Mouse (Mus musculus): ENCODE data around the gene Map3k14.

Gene Map3k14

GRCm38 (mm10) chr11:103253605-103254004 is 13.7 kb downstream of the Map3k14 start:
- in situ Hi-C loops (cut with MboI; ENCODE audit: low pct_unique_long_range_greater_than_20kb in 1 of 2, low sequenced_read_pairs in 2 of 2, unreplicated experiment in 1 of 2) = no loop called here

DNA sequence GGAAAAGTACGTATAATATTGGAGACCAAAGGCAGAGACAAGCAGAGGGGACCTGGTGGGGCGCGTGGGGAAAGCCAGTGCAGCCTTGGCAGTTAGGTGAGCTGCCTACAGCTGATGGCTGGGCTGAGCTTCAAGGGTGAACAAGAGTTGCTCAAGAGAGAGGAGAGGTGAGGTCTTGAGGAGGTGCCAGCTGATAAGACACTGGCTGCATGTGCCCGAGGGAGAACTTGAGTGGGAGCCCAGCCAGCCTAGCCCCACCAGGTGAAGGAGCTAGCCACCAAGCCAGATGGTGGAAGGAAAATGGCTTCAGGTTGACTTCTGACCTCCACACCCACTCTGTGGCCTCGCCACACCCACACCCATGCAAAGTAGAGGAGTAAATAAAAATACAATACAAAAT is 14.9 kb downstream of the Map3k14 start:
- in situ Hi-C loops (cut with MboI; ENCODE audit: low pct_unique_long_range_greater_than_20kb in 1 of 2, low sequenced_read_pairs in 2 of 2, unreplicated experiment in 1 of 2) = no loop called here

DNA sequence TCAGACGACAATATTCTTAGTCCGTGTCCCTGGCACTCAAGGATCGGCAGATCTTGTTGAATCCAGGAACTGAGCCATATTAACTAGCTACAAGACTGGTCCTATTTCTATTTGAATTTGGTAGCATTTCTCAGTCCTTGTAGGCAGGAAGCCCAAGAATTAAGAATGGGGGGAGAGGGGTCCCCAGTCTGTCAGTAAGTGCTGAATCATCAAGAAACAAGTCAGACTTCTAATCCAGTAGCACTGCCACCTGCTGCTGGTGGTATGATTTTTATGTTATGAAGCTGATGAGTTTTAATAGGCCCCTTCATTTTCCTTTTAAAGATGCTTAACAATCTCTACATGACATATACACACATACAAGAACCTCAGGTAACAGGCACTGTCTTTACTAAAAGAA is 16.9 kb downstream of the Map3k14 start:
- in situ Hi-C loops (cut with MboI; ENCODE audit: low pct_unique_long_range_greater_than_20kb in 1 of 2, low sequenced_read_pairs in 2 of 2, unreplicated experiment in 1 of 2) = no loop called here

DNA sequence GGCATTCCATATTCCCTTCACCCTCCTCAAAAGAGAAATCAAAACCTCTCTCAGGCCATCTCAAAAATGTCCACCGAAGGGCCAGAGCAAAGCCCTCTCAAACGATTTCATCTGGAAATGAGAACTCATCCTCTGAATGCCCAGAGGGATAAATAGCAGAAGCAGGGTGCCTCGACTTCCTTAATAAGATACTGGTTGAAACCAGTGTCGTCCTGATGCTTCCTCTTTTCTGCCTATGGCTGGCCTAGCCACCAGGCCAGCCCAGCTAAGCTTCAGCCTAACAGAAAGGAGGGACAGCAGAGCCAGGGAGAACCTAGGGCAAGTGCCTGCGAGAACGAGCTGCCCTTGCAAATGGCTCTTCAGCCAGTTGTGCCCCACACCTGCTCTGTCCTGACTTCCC is 17.8 kb downstream of the Map3k14 start:
- in situ Hi-C loops (cut with MboI; ENCODE audit: low pct_unique_long_range_greater_than_20kb in 1 of 2, low sequenced_read_pairs in 2 of 2, unreplicated experiment in 1 of 2) = no loop called here

- in situ Hi-C loops (cut with MboI; ENCODE audit: low pct_unique_long_range_greater_than_20kb in 1 of 2, low sequenced_read_pairs in 2 of 2, unreplicated experiment in 1 of 2) = no loop called here
Observed at GRCm38 (mm10) chr11:103248837-103249236, 18.4 kb downstream of the Map3k14 start.

DNA sequence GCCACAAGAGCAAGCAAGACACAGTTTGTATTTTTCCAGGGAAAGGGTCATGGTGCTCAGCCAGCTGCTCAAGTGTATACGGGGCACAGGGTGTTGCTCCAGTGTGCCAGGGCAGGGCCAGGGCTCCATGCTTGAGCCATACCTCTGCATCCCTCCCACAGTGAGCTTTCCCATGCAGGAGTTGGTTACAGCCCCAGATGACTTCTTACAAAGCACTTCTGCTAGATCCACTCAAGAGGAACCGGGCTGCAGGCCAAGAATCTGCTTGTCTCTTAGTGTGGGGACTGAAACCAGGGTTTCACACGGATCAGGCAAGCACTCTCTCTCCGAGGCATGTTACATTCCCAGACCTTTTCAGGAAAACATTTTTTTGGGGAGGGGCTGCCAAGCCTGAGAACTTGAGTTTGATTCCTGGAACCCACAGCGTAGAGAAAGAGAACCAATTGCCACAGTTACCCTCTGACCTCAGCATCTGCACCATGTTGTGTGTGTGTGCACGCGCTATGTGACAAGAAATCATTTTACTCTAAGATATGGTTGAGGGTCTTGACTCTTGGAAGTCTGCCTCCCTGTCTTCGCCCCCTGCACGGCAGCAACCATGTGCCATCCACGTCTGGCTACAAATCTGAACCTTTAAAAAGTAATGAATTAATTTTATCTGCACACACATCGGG is 19.6 kb downstream of the Map3k14 start:
- in situ Hi-C loops (cut with MboI; ENCODE audit: low pct_unique_long_range_greater_than_20kb in 1 of 2, low sequenced_read_pairs in 2 of 2, unreplicated experiment in 1 of 2) = no loop called here

GRCm38 (mm10) chr11:103246731-103247290 is 20.5 kb downstream of the Map3k14 start:
- in situ Hi-C loops (cut with MboI; ENCODE audit: low pct_unique_long_range_greater_than_20kb in 1 of 2, low sequenced_read_pairs in 2 of 2, unreplicated experiment in 1 of 2) = no loop called here

- in situ Hi-C loops (cut with MboI; ENCODE audit: low pct_unique_long_range_greater_than_20kb in 1 of 2, low sequenced_read_pairs in 2 of 2, unreplicated experiment in 1 of 2) = no loop called here
Observed at GRCm38 (mm10) chr11:103246081-103246730, 21.1 kb downstream of the Map3k14 start.

DNA sequence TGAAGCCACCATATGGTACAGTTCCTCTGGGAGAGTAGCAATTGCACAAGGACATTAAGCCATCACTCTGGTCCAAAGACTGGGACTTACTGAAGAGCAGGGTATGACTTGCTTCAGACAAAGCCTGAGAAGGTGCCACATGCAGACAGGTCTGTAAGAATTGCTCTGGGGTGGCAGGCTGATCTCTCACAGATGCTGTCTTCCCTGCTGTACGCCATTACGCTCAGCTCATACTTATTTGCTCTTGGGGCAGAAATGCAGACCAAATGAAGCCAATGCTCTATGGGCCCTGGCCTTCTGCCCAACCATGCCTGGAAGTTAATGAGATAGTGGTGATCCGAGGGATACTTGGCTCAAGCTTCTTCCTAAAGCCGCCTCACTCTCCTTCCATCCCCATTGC is 22.4 kb downstream of the Map3k14 start:
- in situ Hi-C loops (cut with MboI; ENCODE audit: low pct_unique_long_range_greater_than_20kb in 1 of 2, low sequenced_read_pairs in 2 of 2, unreplicated experiment in 1 of 2) = no loop called here

DNA sequence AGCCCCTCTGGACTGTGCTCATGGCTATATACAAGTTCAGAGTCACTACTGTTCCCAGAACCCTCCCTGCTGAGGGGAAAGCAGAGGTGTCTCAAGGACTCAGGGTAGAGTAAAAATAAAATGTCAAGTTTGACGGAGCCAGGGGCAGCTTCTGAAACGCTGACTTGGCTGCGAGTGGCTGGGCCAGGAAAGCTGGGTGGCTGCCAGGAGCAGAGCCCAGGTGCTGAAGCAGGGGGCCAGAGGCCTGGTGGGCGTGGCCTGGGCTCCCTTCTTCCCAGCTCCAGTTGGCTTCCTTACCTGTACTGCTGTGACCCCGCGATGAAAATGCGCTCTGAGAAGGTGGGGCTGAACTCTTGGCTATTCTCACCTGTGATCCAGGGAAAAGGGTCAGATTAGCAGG is 26.5 kb downstream of the Map3k14 start:
- in situ Hi-C loops (cut with MboI; ENCODE audit: low pct_unique_long_range_greater_than_20kb in 1 of 2, low sequenced_read_pairs in 2 of 2, unreplicated experiment in 1 of 2) = no loop called here

GRCm38 (mm10) chr11:103237757-103238156 is 29.5 kb downstream of the Map3k14 start:
- in situ Hi-C loops (cut with MboI; ENCODE audit: low pct_unique_long_range_greater_than_20kb in 1 of 2, low sequenced_read_pairs in 2 of 2, unreplicated experiment in 1 of 2) = no loop called here

GRCm38 (mm10) chr11:103236903-103237302 is 30.4 kb downstream of the Map3k14 start:
- in situ Hi-C loops (cut with MboI; ENCODE audit: low pct_unique_long_range_greater_than_20kb in 1 of 2, low sequenced_read_pairs in 2 of 2, unreplicated experiment in 1 of 2) = no loop called here

DNA sequence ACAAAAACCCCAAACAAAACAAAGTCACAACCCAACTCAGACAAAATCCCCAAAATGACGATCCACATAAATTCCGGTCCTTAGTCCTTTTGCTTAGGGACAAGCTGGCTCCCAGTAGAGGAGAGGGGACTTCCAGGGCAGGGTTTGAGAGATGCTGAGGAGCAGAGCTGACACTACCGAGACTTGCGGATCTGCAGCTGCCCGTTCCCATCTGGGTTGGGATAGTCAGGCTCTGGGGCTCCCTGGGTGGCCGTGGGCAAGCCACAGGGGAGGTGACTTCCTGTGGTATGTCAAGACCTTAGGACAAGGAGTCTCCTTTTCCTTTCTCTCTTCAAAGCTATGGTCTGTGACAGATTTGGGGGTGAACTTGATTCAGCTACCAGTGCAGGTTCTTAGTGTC is 30.8 kb downstream of the Map3k14 start:
- in situ Hi-C loops (cut with MboI; ENCODE audit: low pct_unique_long_range_greater_than_20kb in 1 of 2, low sequenced_read_pairs in 2 of 2, unreplicated experiment in 1 of 2) = no loop called here

DNA sequence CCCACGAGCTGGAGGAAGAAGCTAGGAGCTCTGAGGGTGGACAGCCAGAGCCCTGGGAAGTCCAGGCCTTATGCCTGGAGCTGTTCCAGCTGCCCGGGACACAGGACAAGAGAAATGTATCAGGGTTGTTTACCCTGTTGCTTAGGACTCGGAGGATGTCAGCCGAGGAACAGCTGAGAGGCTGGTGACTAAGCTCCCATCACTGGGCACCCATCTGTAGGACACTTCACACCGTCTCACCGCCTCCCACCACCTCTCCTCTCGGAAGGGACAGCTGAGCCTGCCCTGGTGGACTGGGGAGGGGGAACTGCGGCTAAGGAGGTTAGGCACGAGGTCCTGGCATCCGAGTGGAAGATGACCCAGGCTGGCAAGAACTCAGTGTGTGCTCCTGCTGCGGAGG is 31.6 kb downstream of the Map3k14 start:
- in situ Hi-C loops (cut with MboI; ENCODE audit: low pct_unique_long_range_greater_than_20kb in 1 of 2, low sequenced_read_pairs in 2 of 2, unreplicated experiment in 1 of 2) = no loop called here

GRCm38 (mm10) chr11:103234447-103234846 is 32.8 kb downstream of the Map3k14 start:
- in situ Hi-C loops (cut with MboI; ENCODE audit: low pct_unique_long_range_greater_than_20kb in 1 of 2, low sequenced_read_pairs in 2 of 2, unreplicated experiment in 1 of 2) = no loop called here

GRCm38 (mm10) chr11:103232966-103233365 is 34.3 kb downstream of the Map3k14 start:
- in situ Hi-C loops (cut with MboI; ENCODE audit: low pct_unique_long_range_greater_than_20kb in 1 of 2, low sequenced_read_pairs in 2 of 2, unreplicated experiment in 1 of 2) = no loop called here

GRCm38 (mm10) chr11:103231367-103231766 is 35.9 kb downstream of the Map3k14 start:
- in situ Hi-C loops (cut with MboI; ENCODE audit: low pct_unique_long_range_greater_than_20kb in 1 of 2, low sequenced_read_pairs in 2 of 2, unreplicated experiment in 1 of 2) = no loop called here

GRCm38 (mm10) chr11:103230626-103231025 is 36.6 kb downstream of the Map3k14 start:
- in situ Hi-C loops (cut with MboI; ENCODE audit: low pct_unique_long_range_greater_than_20kb in 1 of 2, low sequenced_read_pairs in 2 of 2, unreplicated experiment in 1 of 2) = no loop called here

- in situ Hi-C loops (cut with MboI; ENCODE audit: low pct_unique_long_range_greater_than_20kb in 1 of 2, low sequenced_read_pairs in 2 of 2, unreplicated experiment in 1 of 2) = no loop called here
Observed at GRCm38 (mm10) chr11:103229608-103230007, 37.7 kb downstream of the Map3k14 start.

DNA sequence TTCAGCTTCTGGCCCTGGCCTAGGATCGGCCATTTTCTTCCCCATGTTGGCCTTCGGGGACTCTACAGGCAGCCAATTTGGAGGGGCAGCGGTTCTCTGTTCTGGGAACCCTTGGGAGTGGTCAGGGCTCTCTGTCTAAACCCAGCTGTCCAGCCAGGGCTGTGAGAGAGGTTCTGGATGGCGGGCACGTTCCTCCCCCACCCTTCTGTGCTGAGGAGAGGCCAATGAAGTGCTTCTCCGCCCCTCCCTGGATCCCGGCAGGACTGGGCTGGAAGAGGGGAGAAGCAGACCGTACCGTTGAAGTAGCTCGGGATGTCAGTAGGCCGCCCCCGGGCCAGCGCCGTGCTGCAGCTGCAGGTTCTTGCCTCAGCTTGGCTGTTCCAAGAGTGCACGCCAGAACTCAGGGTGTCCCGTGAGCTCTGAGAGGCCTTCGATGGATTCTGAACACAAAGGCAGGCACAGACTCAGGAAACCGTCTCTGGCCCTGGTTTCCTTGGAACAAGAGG is 43.3 kb downstream of the Map3k14 start:
- in situ Hi-C loops (cut with MboI; ENCODE audit: low pct_unique_long_range_greater_than_20kb in 1 of 2, low sequenced_read_pairs in 2 of 2, unreplicated experiment in 1 of 2) = no loop called here
